Mouse (Mus musculus): ENCODE measurements around the gene Nfyb.

GRCm38 (mm10) chr10:82756466-82756865, 7.5 kb downstream of the Nfyb start:
- TF ChIP-seq POLR2A (IDR thresholded peaks at IDR 0.05; ENCODE audit: low read depth, low read length), result no peak
- no peak for TF ChIP-seq CTCF (conservative IDR thresholded peaks at IDR 0.05; ENCODE audit: insufficient read depth, insufficient read length, low read depth, low read length)

Data from kidney, adult 2 months (tissue).